Mouse (Mus musculus) erythroid progenitor cell, adult 5-6 weeks (primary cell): Measurements from ENCODE around the gene E2f7. TPM values are rescaled to one million over a fixed set of nuclear protein-coding genes. Genes with fewer than 3 reads are reported as not detected.

Experiments used
- ATAC-seq: replicated peaks from 2 replicates; pipeline ENCODE4 v1.8.0; 2016; ENCODE audit warnings: moderate number of reproducible peaks, mild to moderate bottlenecking, moderate TSS enrichment, inconsistent platforms; ENCODE audit not compliant: poor library complexity, low FRiP score, severe bottlenecking
- total RNA-seq, 2 experiments: library from RNA; stranded (forward) in 1 of 2; stranded (reverse) in 1 of 2; fragments of 150-400 nt in 1 of 2; fragments of 186-747, 209-891 nt in 1 of 2; gene quantifications; 2 replicates each; pipeline versions ENCODE4 v1.2.3 to v1.2.4; 2015 to 2017; ENCODE audit warnings: low replicate concordance in 2 of 2

The E2f7 gene
- total RNA-seq, 2 experiments from 2014 or later = 42.1 to 73.8 TPM

DNA sequence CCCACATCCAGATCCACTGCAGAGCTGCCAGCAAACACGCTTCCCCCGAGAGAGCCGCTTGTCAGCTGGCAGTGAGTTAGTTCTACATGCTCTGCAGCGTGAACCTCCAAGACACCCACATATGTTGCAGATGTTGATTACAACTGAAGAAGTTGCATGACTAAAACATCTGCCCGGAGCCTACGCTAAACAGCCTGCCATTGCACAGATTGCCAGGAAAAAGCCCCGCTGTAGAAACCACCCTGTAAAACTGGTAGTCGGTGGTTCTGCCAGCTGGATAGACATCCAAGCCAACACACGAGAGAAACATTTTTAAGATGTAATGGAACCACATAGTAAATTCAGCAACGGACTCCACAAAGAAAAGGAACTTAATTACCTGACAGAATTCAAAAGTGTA, 24.3 kb downstream of the E2f7 start:
- ATAC-seq = no peak

GRCm38 (mm10) chr10:110773201-110773600, 28.0 kb downstream of the E2f7 start:
- no peak for ATAC-seq

DNA sequence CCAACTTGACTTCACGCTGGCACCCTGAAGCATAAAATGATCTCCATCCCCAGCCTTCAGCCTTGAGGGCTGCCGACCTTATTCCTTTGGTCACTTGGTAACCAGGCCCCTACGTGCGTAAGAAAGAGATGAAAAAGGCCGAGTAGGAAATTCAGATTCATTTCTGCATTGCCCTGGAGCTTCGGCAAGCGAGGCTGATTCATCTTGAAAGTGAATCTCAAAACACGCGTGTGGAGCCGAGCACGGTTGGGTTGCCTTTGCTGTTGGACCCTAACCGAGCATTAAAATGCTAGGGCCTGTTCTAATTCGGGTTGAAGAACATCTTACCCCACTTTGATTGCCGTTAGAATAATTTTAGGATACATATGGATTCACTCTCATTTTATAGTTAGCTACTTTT, 28.6 kb downstream of the E2f7 start:
- ATAC-seq = no peak

GRCm38 (mm10) chr10:110781772-110782171, 36.5 kb downstream of the E2f7 start:
- ATAC-seq = no peak

DNA sequence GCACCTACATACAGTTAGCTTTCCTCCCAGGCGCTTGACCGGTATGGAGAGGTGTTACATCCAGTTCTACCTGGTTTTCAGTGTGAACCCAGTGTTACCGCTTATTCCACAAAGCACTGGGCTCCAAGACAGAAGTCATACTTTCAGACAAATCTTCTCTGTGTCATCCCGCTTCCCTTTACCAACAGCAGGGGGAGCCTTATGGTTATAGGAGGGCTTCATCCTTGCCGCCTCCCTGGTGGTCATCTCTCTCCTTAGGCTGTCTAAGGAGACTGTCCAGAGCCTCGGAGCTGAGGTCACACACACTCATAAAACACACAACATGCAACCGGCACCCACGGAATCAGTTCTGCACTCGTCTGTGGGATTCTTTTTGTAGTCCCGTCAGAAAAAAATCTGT, 37.4 kb downstream of the E2f7 start:
- ATAC-seq = no peak

GRCm38 (mm10) chr10:110788049-110788752, 43.0 kb downstream of the E2f7 start:
- ATAC-seq = no peak

GRCm38 (mm10) chr10:110789683-110790082, 44.4 kb downstream of the E2f7 start:
- ATAC-seq = no peak

DNA sequence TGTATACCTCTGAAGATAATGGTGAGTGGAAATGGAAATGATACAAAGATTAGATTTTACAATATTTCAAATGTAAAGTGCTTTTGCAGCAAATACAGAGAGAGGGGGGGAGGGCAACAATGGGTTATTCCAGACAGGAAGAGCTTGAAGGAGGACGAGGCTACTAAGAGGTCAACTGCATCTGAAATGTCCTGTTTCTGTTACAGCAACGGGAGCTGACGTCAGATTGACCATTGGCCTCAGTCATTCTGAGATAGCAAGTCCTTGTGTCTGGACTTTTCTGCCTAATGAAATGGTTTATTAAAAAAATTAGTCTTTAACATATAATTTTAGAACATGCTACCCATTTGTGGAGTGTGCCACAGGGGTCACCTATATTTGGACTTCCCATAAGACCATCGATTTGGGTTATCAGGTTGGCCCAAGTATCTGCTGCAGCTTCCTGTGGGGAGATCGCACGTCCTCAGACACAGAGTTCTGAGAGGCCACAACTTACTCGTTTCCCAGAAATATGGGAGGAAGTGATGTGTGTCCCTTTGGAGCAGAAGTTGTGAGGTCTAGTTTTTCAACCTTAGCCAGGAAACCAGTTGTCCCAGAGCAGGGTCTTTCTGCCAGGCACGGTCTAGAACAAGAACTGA, 48.0 kb downstream of the E2f7 start:
- no peak for ATAC-seq

DNA sequence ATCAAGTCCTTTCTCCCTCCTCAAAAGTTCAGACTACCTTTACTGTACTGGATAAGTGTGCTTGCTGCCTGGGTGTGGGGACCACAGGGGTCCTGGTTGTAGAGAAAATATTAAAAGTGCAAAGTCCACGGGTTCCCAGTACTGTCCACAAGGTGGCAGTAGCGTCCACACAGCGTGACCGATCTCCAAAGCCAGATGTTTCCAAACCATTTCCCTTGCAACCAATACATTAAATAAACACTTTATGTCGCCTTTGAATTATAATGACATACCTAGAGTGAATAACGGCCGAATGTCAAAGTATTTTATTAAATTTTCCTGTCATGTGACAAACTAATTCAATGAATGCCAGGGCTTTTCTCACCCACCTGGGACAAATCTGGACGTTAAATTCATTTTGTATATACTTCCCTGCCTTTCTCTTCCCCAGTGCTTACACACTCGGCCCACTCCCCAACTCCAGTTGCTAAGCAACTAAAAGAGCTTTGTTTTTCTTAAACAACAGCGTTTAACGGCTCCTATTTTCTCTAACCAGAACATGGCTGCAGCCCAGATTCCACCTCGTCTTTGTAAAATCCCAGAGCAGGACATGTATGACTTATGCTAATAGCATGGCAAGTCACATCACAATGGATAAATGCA, 49.4 kb downstream of the E2f7 start:
- peak; percentile 68; the same call in 1 of the 2 replicates for ATAC-seq

GRCm38 (mm10) chr10:110795206-110795796, 50.1 kb downstream of the E2f7 start:
- ATAC-seq = no peak

DNA sequence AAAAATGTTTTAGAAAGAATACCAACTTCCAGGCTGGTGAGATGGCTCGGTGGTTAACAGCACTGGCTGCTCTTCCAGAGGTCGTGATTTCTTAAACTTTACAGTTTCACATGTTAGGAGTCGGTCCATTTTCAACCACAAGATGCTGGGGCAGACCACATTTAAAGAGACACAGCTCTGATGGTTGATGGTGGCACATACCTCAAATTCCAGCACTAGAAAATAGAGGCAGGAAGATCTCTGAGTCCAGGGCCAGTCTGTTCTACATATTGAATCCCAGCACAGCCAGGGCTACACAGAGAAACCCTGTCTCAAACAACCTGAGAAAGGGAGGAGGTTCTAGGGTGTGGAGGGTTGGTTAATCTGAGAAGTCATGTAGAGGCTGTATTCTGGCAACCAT, 56.1 kb downstream of the E2f7 start:
- ATAC-seq = no peak

- ATAC-seq = no peak
These were observed 59.2 kb downstream of the E2f7 start for GRCm38 (mm10) chr10:110804279-110805024.

GRCm38 (mm10) chr10:110805025-110805740, 59.9 kb downstream of the E2f7 start:
- ATAC-seq = no peak

DNA sequence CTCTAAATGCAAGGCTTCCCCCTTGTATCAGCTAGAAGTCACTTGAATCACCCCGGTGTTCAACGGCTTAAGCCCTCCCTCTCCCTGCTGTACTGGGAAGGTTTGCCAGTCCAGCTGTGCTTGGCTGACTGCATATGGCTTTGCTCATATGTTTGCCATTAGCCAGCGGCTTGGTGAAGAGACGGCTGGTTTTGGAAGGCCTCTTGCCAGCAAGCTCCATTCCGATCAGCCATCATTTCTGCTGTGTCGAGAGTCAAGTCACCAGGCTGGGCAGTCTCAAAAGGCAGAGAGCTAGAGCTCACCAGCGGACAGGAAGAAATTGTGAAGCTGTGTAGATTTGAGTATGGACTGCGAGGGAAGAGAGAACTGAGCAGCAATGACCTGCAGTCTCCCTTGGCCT, 61.2 kb downstream of the E2f7 start:
- ATAC-seq = no peak

DNA sequence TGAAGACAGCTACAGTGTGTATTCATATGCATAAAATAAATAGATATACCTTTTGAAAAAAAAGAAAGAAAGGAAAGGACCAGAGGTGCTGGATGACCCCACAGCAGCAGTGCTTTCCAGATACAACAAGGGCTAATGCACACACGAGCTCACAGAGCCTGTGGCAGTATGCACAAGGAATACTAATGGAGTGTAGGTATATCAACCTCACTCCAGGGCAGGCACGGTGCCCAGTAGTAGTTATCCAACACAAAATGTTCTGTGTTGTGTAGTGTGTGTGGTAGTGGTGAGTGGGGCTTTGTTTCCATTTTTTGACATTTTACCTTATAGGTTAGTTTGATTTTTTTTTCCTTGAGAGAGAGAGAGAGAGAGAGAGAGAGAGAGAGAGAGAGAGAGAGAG, 65.3 kb downstream of the E2f7 start:
- ATAC-seq = no peak

DNA sequence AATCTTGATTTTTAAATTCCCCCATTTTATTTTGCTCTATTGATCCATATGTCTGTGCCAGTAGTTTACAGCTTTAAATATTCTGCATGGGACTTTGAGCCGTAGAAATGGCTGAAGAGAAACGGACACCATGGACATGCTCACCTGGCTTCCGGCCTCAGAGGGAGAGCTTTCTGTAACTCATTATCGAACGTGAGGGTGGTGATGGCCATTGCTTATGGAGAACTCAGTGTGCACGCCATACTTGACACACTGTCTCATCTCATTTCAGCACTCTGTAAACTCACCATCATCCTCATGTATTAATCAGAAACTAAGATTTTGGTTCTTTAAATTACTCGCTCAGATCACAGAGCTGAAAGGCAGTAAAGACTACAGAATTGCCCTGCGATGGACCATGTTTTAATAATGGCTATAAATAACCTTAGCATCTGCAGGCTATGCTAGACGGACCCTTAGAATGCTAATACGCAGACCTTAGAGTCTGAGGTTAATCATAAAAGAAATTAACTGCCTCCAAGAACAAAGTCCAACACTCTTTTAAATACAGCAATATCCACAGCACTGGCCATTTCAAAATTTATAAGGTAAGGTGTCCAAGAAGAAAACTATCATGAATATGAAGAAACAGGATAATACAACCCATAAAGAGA, 66.1 kb downstream of the E2f7 start:
- no peak for ATAC-seq

DNA sequence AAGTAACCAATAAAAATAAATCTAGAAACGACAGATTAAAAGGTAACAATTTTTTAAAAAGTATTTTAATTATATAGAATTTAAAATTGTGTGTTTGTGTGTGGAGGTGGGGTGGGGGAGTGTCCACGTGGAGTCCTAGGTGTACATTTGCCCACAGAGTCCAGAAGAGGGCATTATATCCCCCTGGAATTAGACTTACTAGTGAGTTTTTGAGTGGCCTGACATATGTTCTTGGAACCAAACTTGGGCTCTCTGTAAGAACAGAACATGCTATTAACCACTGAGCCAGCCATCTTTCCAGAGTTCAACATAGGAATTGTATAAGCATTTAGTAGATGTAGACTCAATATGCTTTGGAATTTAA, 66.6 kb downstream of the E2f7 start:
- ATAC-seq = no peak

DNA sequence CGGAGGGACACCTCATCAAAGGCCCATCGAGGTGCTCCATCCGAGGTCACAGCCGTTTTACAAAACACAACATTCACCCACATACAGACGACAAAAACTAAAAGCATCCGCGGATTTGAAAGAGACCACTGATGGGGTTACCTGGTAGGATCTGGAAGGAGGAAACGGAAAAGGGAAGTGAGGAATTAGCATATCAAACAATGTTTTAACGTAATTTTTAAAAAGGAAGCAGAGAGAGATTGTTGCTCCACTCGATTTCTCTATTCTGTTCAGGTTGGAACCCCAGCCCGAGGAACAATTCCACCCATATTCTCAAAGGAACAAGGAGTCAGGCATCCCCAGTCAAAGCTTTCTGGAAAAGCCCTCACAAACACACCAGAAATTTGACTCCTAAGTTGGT, 75.9 kb downstream of the E2f7 start:
- ATAC-seq = no peak

GRCm38 (mm10) chr10:110821692-110822091, 76.5 kb downstream of the E2f7 start:
- no peak for ATAC-seq
